Mouse (Mus musculus) hindbrain, postnatal 0 days (tissue): ENCODE measurements around the gene Cnnm3. TPM values are rescaled to one million over a fixed set of nuclear protein-coding genes. Genes with fewer than 3 reads are reported as not detected.
A peak's percentile ranks its signal among the peaks of the same experiment; 100 is the strongest.
"Not testable (repeated sequence)": the region's sequence is repeated elsewhere in the genome, so short reads cannot be mapped to it uniquely, and the experiment has no call there.

Experiments used
- ATAC-seq: fragments of 200-750 bp; cut with Nextera tagmentation; 2 replicates; pipeline ENCODE4 v1.8.0; 2017; ENCODE audit warnings: mild to moderate bottlenecking, moderate TSS enrichment, moderate library complexity
- DNase-seq: peaks from one replicate; pipeline ENCODE4 v3.0.0-alpha.2; 2015; ENCODE audit warnings: low spot score
- H3K27ac ChIP-seq: fragments of 300-500 bp; sonication (generic); 2 replicates; pipeline ENCODE4 v1.5.1; 2014; ENCODE audit warnings: mild to moderate bottlenecking
- H3K27me3 ChIP-seq: fragments of 300-500 bp; sonication (generic); 2 replicates; pipeline ENCODE4 v1.6.1; 2014; ENCODE audit warnings: low read length, mixed read lengths; ENCODE audit not compliant: insufficient read depth
- H3K36me3 ChIP-seq: fragments of 300-500 bp; sonication (generic); 2 replicates; pipeline ENCODE4 v1.6.1; 2014; ENCODE audit warnings: low read length, mixed read lengths; ENCODE audit not compliant: insufficient read depth
- H3K4me1 ChIP-seq: fragments of 300-500 bp; sonication (generic); 2 replicates; pipeline ENCODE4 v1.6.1; 2014; ENCODE audit warnings: antibody characterized with exemption, low read length, mixed read lengths; ENCODE audit not compliant: insufficient read depth
- H3K4me2 ChIP-seq: fragments of 300-500 bp; sonication (generic); 2 replicates; pipeline ENCODE4 v1.6.1; 2014; ENCODE audit warnings: low read depth, mild to moderate bottlenecking, low read length, moderate library complexity, mixed read lengths
- H3K4me3 ChIP-seq: fragments of 300-500 bp; sonication (generic); 2 replicates; pipeline ENCODE4 v1.5.1; 2014; ENCODE audit warnings: low read length
- H3K9ac ChIP-seq: fragments of 300-500 bp; sonication (generic); replicated peaks from 2 replicates; pipeline ENCODE4 v1.6.1; 2014; ENCODE audit warnings: mild to moderate bottlenecking, low read length, moderate library complexity, mixed read lengths
- H3K9me3 ChIP-seq: fragments of 300-500 bp; sonication (generic); 2 replicates; pipeline ENCODE4 v1.6.1; 2016; ENCODE audit warnings: low read length, mixed read lengths
- CTCF ChIP-seq: IDR thresholded peaks from 2 replicates; pipeline ENCODE4 v1.5.1; 2016; ENCODE audit warnings: antibody characterized with exemption, control low read depth, low read depth
- WGBS: fragments of 180-500 bp; shearing (Covaris S2); extraction: QIAGEN DNeasy Blood & Tissue Kit; methylation state at CpG from one replicate; pipeline ENCODE4 v1.1.7; 2014; 5-methylcytosine and 5-hydroxymethylcytosine counted together
- polyA plus RNA-seq: library from polyadenylated mRNA; unstranded; fragments of >200 nt; fragmentation: Nextera tagmentation; extraction: Ambion mirVana; gene quantifications from 2 replicates; pipeline ENCODE4 v1.2.1, GENCODE M21; 2015
- total RNA-seq: library from RNA; depleted of rRNA; stranded (reverse); fragments of >200 nt; gene quantifications from 2 replicates; pipeline ENCODE4 v1.2.3, GENCODE M21; 2014

Cnnm3 gene
- total and polyA plus RNA-seq, 2 experiments from 2014 or later: 5.4 to 35.9 TPM

- TF ChIP-seq CTCF: no peak
- 68% methylated on average over 6 of the region's 6 CpGs for WGBS
Observed at GRCm38 (mm10) chr1:36534595-36535058, 23.0 kb downstream of the Cnnm3 start.

DNA sequence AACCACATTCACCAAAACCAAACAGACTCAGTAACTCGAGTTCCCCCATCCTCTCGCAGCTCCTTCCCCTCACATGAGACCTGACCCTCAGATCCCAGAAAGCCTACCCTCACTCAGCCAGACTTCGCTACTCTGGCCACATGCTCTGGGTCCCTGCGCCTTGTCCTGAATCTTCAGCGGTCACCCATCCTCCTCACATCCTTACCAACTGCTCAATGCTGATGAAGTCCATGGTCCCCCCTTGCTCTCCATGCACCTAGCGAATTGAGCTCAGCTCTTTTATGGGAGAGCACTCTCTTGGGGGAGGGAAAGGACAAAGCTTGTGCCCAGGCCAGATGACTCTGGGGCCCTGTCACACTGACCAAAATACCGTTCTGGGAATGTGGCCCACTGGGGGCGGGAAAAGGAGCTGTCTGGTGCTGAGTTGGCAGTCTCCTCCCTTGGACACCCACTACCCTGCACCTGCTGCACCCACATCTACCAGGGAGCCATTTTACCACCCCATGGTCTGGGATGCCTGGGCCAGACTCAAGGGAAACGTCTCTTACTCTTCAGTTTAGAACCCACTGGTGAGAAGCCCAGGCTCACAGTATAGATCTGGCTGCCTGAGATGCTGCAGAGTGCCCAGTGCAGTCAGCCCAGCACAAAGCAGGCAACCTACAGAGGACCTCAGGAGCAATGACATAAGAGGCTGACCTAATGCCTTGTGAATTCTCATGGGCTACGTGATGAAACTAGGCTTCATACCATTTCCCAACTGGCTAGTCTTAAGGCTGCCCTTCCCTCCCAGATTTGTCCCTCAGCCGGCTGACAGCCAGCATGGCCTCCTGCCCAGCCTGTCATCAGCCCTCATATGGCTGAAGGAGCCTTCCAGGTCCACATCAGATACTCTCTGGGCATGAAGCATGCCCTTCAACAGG lies 24.1 kb downstream of the Cnnm3 start:
- H3K4me2 ChIP-seq: no peak overlapping the region
- 76% methylated on average over 11 of the region's 11 CpGs for WGBS
- no peaks in the 10 kb centered on the region for H3K4me1 ChIP-seq
- H3K27ac ChIP-seq: 0 out of 2 replicates have a peak overlapping the region, but pooled peaks have one; percentile 54
- no peak for ATAC-seq
- H3K4me3 ChIP-seq: no peak overlapping the region
- peak; percentile 42 for DNase-seq
- H3K36me3 ChIP-seq: peaks cover 20% of the 10 kb centered on the region; the same call in 1 of the 2 replicates
- no peak for TF ChIP-seq CTCF
- no peak overlapping the region for H3K9ac ChIP-seq
- H3K9me3 ChIP-seq: no peaks in the 10 kb centered on the region
- no peaks in the 10 kb centered on the region for H3K27me3 ChIP-seq

More at GRCm38 (mm10) chr1:36534595-36535058, 23.0 kb downstream of the Cnnm3 start:
- Histone ChIP-seq H3K27me3 (no peaks in the 10 kb centered on the region), H3K4me3 (no peak overlapping the region), H3K9ac (no peak overlapping the region), H3K4me1 (no peaks in the 10 kb centered on the region), H3K4me2 (no peak overlapping the region), H3K9me3 (no peaks in the 10 kb centered on the region), H3K36me3 (peaks cover 9% of the 10 kb centered on the region; the same call in 1 of the 2 replicates), H3K27ac (no peak overlapping the region)
- DNase-seq (no peak), ATAC-seq (no peak)

DNA sequence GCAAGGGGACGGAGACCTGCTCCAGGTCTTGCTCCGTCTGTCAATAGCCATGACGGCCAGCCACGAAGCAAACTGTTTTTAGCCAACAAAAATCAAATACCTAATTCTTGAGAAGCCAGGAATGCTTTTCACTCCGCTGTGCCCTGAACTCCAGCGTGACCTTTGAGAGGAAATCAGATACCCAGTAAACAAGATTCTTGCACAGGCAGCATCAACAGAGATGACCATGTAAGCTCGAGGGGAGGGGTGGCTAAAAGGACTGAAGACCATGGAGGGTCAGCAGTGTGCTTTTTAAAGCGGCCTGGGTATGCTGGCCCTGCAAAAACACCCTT lies 24.7 kb downstream of the Cnnm3 start:
- Histone ChIP-seq H3K36me3 (peaks cover 20% of the 10 kb centered on the region; the same call in 1 of the 2 replicates), H3K4me3 (no peak overlapping the region), H3K27ac (no peak overlapping the region), H3K4me2 (no peak overlapping the region), H3K9me3 (no peaks in the 10 kb centered on the region), H3K9ac (no peak overlapping the region), H3K27me3 (no peaks in the 10 kb centered on the region), H3K4me1 (no peaks in the 10 kb centered on the region)
- WGBS: 68% methylated on average over 8 of the region's 8 CpGs
- ATAC-seq (no peak), DNase-seq (no peak)
- TF ChIP-seq CTCF: no peak

- H3K9ac ChIP-seq, DNase-seq, H3K9me3 ChIP-seq, H3K4me1 ChIP-seq, H3K4me2 ChIP-seq, ATAC-seq, H3K27me3 ChIP-seq, H3K4me3 ChIP-seq: not testable (repeated sequence)
- Histone ChIP-seq H3K27ac (0 out of 2 replicates have a peak within 1 kb of the TSS, but pooled peaks have one; percentile 54), H3K36me3 (peaks cover 20% of the 10 kb centered on the region; the same call in 1 of the 2 replicates)
- 93% methylated on average over 9 of the region's 9 CpGs for WGBS
Observed at GRCm38 (mm10) chr1:36536783-36537182, 25.1 kb downstream of the Cnnm3 start, which contains the start of gene Ankrd23. Ankrd23 (minus strand) TSS chr1:36536883.

- ATAC-seq (no peak), DNase-seq (no peak)
- Histone ChIP-seq H3K9me3 (no peaks in the 10 kb centered on the region), H3K9ac (no peak overlapping the region), H3K27ac (peak overlapping the region; percentile 32), H3K36me3 (peaks cover 24% of the 10 kb centered on the region; the same call in 1 of the 2 replicates), H3K4me1 (no peaks in the 10 kb centered on the region), H3K4me2 (no peak overlapping the region), H3K27me3 (no peaks in the 10 kb centered on the region), H3K4me3 (no peak overlapping the region)
- TF ChIP-seq CTCF: no peak
- 70% methylated on average over 4 of the region's 4 CpGs for WGBS
Observed at GRCm38 (mm10) chr1:36538727-36539126, 27.1 kb downstream of the Cnnm3 start.

- WGBS: 49% methylated on average over 9 of the region's 9 CpGs
- Histone ChIP-seq H3K36me3 (peaks cover 24% of the 10 kb centered on the region; the same call in 1 of the 2 replicates), H3K4me2 (no peak within 1 kb of the TSS), H3K9me3 (no peaks in the 10 kb centered on the region), H3K27ac (peak within 1 kb of the TSS; percentile 32), H3K9ac (no peak within 1 kb of the TSS), H3K27me3 (no peaks in the 10 kb centered on the region), H3K4me3 (no peak within 1 kb of the TSS), H3K4me1 (no peaks in the 10 kb centered on the region)
- no peak for TF ChIP-seq CTCF
- DNase-seq (no peak), ATAC-seq (peak; percentile 30; the same call in 1 of the 2 replicates)
Observed at GRCm38 (mm10) chr1:36539186-36539585, 27.5 kb downstream of the Cnnm3 start, which contains the start of gene Gm42417. Gm42417 (minus strand) TSS chr1:36539429.

DNA sequence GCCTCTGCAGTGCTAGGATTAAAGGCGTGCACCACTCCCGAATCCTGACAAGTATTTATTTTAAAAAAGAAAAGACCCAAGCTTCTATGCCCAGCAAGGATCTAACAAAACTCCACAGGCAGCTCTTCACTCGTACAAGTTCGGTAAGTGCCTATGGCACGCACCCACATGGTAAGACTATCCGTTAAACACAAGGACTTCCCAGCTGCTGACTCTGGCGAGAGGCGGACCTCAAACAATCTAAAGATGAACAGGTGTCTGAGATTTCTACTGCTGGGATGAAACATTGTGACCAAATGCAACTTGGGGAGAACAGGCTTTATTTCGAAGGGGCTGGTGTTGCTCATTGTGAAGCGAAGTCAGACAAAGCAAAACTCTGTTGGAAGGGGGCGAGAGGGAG lies 28.5 kb downstream of the Cnnm3 start:
- Histone ChIP-seq H3K27ac (no peak overlapping the region), H3K9me3 (no peaks in the 10 kb centered on the region), H3K36me3 (peaks cover 24% of the 10 kb centered on the region; the same call in 1 of the 2 replicates), H3K4me2 (no peak overlapping the region), H3K4me3 (no peak overlapping the region), H3K4me1 (no peaks in the 10 kb centered on the region), H3K27me3 (no peaks in the 10 kb centered on the region), H3K9ac (no peak overlapping the region)
- no peak for TF ChIP-seq CTCF
- WGBS: 88% methylated on average over 11 of the region's 11 CpGs
- no peak for ATAC-seq
- DNase-seq: no peak
